Mouse (Mus musculus): ENCODE results near the gene Gm5725. TPM values are rescaled to one million over a fixed set of nuclear protein-coding genes. Genes with fewer than 3 reads are reported as not detected.
"Not testable (repeated sequence)": the region's sequence is repeated elsewhere in the genome, so short reads cannot be mapped to it uniquely, and the experiment has no call there.

Gm5725 gene
- not detected for total RNA-seq (2021)
- long read RNA-seq, experiment 1 = 0 reads
- long read RNA-seq, experiment 2 = 0 reads

- DNase-seq (ENCODE audit: low spot score in 2 of 2) = not testable (repeated sequence)
Measured at GRCm38 (mm10) chr7:21844167-21844566, at the start of gene Gm5725. Gene Gm5725, minus strand, starts transcription at chr7:21844267.

- not testable (repeated sequence) for DNase-seq (ENCODE audit: low spot score in 2 of 2)
Measured at GRCm38 (mm10) chr7:21832051-21832450, 12.0 kb downstream of the Gm5725 start, which contains the start of gene Vmn1r135. Gene Vmn1r135, plus strand, starts transcription at chr7:21832351.

GRCm38 (mm10) chr7:21796628-21797027 lies 47.4 kb downstream of the Gm5725 start, which contains the start of gene Gm4177:
Gene Gm4177, minus strand, starts transcription at chr7:21796728.
- DNase-seq (ENCODE audit: low spot score in 2 of 2) = not testable (repeated sequence)

Other genes starting within 250 kb of the Gm5725 start
- gene Vmn1r132, start 230.2 kb downstream of the Gm5725 start, total RNA-seq (2021) = not detected
- not detected for gene Gm4175, start 82.8 kb downstream of the Gm5725 start, total RNA-seq (2021)
- not detected for gene Gm4177, start 47.5 kb downstream of the Gm5725 start, total RNA-seq (2021)
- not detected for gene Vmn1r135, start 11.9 kb downstream of the Gm5725 start, total RNA-seq (2021)
- not detected for gene Gm5891, start 77.0 kb upstream of the Gm5725 start, total RNA-seq (2021)
- not detected for gene Vmn1r137, start 150.3 kb upstream of the Gm5725 start, total RNA-seq (2021)
- not detected for gene Vmn1r138, start 184.6 kb upstream of the Gm5725 start, total RNA-seq (2021)
- not detected for gene Gm6176, start 212.0 kb upstream of the Gm5725 start, total RNA-seq (2021)
- not detected for gene Vmn1r139, start 224.8 kb upstream of the Gm5725 start, total RNA-seq (2021)

Measured in adrenal gland, postnatal 4 days (tissue).